Mouse (Mus musculus): ENCODE data around the gene Car5a.

GRCm38 (mm10) chr8:121926266-121926665 lies 18.4 kb downstream of the Car5a start:
- TF ChIP-seq GATA1 (IDR thresholded peaks at IDR 0.05; ENCODE audit: low read length) (no peak), TAL1 (IDR thresholded peaks at IDR 0.05; ENCODE audit: low read length) (no peak)

All from erythroblast, embryonic 14.5 days (primary cell).